Mouse (Mus musculus) kidney, postnatal 36 days (tissue): ENCODE data around the gene Ube2c.
A peak's percentile ranks its signal among the peaks of the same experiment; 100 is the strongest.

Source experiments
- DNase-seq, 2 experiments: peaks; one replicate each; pipeline ENCODE4 v3.0.0; 2021 to 2022; ENCODE audit warnings: mixed read lengths in 2 of 2

The Ube2c gene

GRCm38 (mm10) chr2:164769258-164770037 lies at the start of gene Ube2c:
TSS of gene Ube2c (plus strand) at chr2:164769898.
- DNase-seq: peak; percentile 99

DNA sequence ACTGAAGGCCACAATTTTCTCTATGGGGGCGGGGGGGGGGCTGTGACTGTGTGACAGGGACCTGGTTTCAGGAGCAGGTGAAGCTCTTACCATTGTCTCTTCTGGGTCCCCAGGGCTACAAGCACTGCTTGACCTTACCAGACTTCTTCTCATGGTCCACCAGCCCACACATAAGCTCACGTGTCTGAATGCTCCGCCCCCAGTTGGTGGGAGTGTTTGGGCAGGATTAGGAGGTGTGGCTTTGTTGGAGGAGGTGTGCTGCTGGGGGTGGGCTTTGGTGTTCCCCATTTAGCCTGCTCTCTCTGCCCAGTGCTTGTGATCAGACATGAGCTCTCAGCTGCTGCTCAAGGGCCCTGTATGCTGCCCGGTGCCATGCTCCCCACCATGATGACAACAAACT lies 46.4 kb upstream of the Ube2c start:
- DNase-seq: no peak

- peak; percentile 72 to 89 for DNase-seq
Measured at GRCm38 (mm10) chr2:164725895-164726619, 43.6 kb upstream of the Ube2c start.

DNA sequence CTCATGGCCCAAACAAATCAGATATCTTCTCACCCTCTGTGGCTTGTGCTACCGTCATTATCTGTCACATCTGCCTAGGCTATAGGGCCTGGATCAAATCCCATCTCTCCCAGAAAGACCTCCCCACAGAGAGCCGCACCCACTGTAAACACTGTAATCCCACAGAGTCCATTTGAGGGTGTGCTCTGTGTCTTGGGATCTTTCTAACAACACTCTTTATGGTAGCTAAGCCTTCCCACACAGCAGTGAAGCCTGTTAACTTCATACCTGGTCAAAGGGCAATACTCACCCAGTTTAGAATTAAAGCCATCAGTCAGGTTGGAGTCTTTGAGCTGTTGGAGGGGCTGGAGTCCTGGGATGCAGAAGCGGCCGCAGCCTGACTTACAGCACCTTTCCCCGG lies 38.0 kb upstream of the Ube2c start:
- no peak for DNase-seq

DNA sequence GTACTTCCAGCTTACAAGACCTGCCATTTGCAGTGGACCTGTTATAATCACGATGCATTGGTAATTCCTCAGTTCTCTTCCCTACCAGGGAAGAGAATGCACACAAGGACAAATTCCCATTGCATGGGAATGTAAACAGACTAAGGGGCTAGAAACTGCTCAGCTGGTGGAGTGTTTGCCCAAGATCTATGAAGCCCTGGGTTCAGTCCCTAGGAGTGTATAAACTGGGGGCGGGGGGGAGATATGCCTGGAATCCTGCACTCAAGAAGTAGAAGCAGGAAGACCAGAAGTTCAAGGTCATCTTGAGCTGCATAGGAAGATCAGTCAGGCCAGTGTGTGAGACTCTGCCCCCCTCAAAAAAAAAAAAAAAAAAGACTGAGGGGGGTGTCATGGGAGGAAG lies 36.4 kb upstream of the Ube2c start:
- no peak for DNase-seq

DNA sequence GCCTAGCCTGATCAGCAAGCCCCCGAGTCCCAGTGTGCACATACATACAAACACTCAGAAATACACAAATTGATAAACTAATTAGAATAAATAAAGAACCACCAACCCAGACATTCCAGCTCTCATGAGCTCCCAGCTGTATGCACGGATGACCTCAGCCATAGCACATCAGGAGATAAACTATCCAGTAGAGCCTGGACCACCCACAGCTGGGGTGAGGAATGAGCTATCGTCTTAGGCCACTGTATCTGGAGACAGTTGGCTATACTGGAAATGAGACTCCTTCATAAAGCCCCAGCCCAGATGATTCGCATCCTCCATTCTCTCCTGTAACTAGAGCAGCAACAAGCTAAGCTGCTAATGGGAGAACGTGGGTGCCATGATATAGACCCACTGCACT lies 34.9 kb upstream of the Ube2c start:
- no peak for DNase-seq

GRCm38 (mm10) chr2:164735446-164735845 lies 34.3 kb upstream of the Ube2c start:
- no peak for DNase-seq

DNA sequence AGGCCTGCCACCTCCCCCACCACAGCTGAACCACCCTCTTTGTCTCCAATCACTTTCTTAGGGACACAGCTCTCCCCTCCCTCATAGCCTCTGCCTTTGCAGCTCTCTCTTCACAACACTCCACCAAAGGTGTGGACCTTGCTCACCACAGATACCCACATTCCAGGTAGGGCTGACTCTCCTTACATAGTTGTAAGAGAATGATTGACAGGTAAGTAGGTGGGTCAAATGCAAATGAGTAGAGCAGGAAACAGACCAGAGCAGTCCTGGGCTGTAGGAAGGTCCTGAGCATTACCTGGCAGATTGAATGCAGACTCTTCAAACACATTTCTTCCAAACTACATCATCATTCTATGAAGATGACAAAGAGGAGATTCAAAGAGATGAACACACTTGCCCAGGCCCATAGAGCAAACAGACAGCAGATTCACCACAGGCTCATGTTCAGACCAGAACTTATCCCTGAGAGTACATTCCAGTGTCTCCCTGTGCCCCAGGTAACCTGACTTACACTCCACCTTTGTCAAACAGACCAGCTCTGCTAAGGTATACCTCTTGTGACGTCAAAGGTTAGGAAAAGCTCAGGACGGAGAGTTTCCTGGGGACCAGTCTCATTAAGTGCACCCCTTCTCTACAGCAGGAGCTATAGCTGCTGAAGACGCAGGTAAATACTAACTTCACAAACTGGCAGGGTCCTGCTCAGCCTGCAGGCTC lies 32.2 kb upstream of the Ube2c start:
- peak in 1 of 2 experiments; percentile 25 for DNase-seq

- DNase-seq: no peak
Measured at GRCm38 (mm10) chr2:164739876-164740275, 29.8 kb upstream of the Ube2c start.

DNA sequence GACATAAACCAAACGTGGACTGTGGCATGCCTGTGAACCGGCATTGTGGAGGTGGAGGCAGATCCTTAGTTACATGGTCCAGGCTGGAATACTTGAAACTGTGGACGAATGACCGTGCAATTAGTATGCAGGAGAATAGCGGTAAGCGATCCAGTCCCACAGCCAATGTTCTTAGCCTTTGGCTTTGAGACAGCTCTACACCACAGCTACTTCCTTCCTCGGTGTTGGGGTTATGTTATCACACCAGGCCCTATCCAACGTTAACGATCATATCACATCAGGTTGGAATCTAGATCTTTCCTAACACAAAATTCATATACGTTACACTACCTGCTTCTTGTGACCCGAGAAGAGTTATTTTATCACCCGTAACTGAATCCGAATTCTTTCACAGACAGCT lies 24.7 kb upstream of the Ube2c start:
- no peak for DNase-seq

DNA sequence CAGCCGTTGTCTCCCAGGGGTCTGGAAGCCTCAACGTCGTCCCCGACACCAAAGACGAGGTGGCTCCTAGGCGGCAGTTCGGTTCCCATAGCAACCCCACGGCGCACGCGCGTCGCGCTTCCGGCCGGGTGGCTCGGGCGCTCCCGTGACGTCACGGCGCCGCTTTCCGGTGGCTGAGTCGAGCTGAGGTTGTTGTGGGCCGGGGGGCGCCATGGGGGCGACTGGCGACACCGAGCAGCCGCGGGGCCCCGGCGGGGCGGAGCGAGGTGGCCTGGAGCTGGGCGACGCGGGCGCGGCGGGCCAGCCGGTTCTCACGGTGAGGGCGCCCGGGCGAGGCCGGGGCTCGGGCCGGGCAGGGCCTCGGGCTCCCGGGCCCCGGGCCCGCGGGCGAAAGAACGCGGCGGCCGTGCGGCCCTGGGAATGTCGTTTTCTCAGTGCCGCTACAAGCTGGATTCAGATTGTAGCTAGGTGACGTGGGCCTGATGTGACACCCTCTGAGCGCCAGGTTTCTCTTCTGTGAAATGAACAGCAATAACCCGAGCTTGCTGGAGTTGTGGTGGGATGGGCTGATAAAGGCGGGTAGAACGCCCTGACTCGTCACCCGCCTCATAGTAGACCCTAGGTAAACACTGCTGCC lies 23.7 kb upstream of the Ube2c start, which contains the start of the genes Wfdc3 and Dnttip1:
Gene Wfdc3, minus strand, starts transcription at position 89 of the 637 bp plus-strand sequence.
Gene Dnttip1, plus strand, starts transcription at position 141 of the 637 bp plus-strand sequence.
- peak; percentile 94 to 98 for DNase-seq

- no peak for DNase-seq
Measured at GRCm38 (mm10) chr2:164746693-164747092, 23.0 kb upstream of the Ube2c start.

GRCm38 (mm10) chr2:164748191-164748590 lies 21.5 kb upstream of the Ube2c start:
- DNase-seq: no peak

DNA sequence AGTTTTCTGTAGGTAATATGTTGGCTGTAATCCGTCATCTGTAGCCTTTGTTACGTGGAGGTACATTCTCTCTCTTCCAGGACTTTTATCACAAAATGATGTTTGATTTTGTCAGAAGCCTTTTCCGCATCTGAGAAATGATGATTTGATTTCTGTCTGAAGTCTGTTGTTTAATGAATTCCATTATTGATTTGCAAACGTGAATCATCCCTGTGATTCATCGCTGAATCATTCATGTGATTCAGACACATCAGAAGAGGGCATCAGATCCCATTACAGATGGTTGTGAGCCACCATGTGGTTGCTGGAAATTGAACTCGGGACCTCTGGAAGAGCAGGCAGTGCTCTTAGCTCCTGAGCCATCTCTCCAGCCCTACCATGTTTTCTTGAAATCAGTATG lies 20.7 kb upstream of the Ube2c start:
- DNase-seq: no peak

DNA sequence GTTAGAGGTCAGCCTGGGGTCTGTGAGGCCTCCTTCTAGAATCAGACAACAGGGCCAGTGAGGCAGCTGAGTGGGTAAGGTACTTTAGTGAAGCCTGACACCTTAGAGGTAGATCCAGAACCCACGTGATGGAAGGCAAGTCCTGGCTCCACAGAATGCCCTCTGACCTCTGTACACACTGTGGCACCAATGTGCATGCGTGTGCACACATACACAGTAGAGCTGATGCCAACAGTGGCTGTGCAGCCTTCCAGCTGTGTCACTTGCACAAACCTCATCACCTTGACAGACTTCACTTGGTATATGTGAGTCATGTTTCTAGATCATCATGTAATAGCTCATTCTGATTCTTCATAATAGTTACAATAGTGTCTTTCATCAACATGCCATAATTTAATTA lies 17.2 kb upstream of the Ube2c start:
- no peak for DNase-seq

DNA sequence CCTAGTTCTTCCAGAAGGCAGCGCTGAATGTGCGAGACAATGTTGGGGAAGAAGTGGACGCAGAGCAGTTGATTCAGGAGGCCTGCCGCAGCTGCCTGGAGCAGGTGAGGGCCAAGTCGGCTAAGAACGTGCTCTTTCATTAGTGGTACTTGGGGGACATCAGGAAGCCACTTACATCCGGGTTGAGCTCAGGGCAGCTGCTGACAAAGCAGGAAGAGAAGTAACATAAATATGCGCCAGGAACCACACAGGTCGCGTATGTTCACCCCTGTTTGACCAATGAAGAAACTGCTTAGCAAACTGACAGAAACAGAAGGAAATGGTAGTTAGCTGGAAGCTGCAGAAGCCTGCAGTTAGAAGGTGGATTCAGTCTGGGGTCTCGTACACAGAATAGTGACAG lies 15.6 kb upstream of the Ube2c start:
- DNase-seq: no peak

GRCm38 (mm10) chr2:164754800-164755199 lies 14.9 kb upstream of the Ube2c start:
- DNase-seq: no peak

DNA sequence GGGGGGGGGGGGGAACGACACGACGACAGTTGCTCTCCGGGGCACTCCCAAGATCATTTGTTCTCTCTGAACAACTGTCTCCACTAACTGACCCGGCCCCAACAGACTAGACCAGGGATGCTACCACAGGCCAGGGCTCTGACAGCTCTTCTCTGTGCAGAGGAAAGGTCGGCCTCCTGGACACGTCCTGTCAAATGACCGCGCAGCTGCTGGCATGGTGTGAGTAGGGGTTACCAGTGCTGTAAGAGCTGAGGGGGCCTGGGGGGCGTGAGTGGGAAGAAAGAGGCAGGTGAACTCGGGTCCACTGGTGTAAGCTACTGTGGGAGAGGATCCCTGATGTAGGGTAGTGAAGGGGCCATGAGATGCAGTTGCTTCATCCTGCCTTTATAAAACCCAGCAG lies 11.9 kb upstream of the Ube2c start:
- DNase-seq: no peak

- DNase-seq: no peak
Measured at GRCm38 (mm10) chr2:164758692-164759091, 11.0 kb upstream of the Ube2c start.

DNA sequence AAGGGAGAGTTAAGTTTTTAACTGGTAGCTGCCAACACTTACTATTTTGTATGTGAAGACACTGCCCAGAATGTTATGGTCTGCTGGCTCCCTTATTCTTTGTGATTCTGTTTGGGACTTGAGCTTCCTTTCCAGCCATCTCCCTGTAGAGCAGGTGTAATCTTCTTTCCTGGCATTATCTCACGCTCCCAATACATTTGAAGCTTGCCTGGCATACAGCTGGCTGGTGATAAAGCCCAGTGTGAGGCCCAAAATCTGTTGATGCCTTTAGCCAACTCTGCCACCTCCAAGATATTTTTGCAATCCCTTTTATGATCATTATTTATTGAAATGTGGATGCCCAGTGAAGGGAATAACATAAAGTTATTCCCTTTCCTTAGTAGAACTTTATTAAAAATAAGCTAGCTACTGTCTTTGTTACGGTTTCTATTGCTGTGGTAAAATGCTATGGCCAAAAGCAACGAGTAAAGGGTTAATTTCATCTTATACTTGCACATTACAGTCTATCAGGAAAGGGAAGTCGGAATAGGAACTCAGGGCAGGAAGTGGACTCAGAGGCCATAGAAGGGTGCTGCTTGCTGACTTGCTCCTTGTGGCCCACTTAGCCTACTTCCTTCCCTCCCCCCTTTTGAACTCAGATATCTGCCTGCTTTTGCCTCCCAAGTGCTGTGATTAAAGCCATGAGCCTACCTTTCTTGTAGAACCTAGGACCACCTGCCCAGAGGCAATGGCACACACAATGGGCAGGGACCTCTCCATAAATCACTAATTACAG lies 9.5 kb upstream of the Ube2c start:
- DNase-seq: no peak

GRCm38 (mm10) chr2:164761502-164761901 lies 8.2 kb upstream of the Ube2c start:
- no peak for DNase-seq

GRCm38 (mm10) chr2:164761971-164762370 lies 7.7 kb upstream of the Ube2c start:
- DNase-seq: no peak
